ENCODE assay signal across 11 mouse cellular contexts in genomic region chr17:35162121-35162520, GRCm38 (mm10). TPM values are rescaled to one million over a fixed set of nuclear protein-coding genes. Genes with fewer than 3 reads are reported as not detected.
DNase-seq lines count a peak whose midpoint lies in the region; ATAC-seq and TF ChIP-seq lines count a peak whose summit lies in the region.
"Had no signal": no experiment of that assay in that cellular context is flagged by ENCODE, and none has a peak within 500 bp of the region (broad histone marks: within the 10 kb centered on the region; RNA-seq: fewer than 3 reads in every experiment).

No protein-coding gene starts in this region.

- H3K4me3 ChIP-seq in left cerebral cortex, adult 2 months = peak overlapping the region; percentile 87; the same call in 1 of the 2 replicates
- H3K4me3 ChIP-seq in forebrain, embryonic 12.5 days (replicated peaks) = peak overlapping the region; percentile 99
- H3K4me3 ChIP-seq in intestine, postnatal 0 days (ENCODE audit: low read depth, low read length) = peak overlapping the region; percentile 94; the same call in 1 of the 2 replicates
- H3K4me3 ChIP-seq in neural tube, embryonic 15.5 days (replicated peaks) = peak overlapping the region; percentile 99

- no peak for ATAC-seq in forebrain, embryonic 12.5 days (ENCODE audit: low FRiP score)
- ATAC-seq in intestine, postnatal 0 days = no peak
- ATAC-seq in neural tube, embryonic 15.5 days (ENCODE audit: low FRiP score) = no peak
- ATAC-seq in activated CD4-positive, CD25-positive, alpha-beta regulatory T cell, adult 4 months = no peak

- no peak for TF ChIP-seq CTCF in left cerebral cortex, adult 2 months (IDR thresholded peaks at IDR 0.05)
- TF ChIP-seq CTCF in intestine, postnatal 0 days (IDR thresholded peaks at IDR 0.05; ENCODE audit: low read depth) = no peak

- peak overlapping the region; percentile 100 for H3K9ac ChIP-seq in forebrain, embryonic 12.5 days
- no peak overlapping the region for H3K9ac ChIP-seq in intestine, postnatal 0 days (ENCODE audit: low read depth, low read length)
- H3K9ac ChIP-seq in neural tube, embryonic 15.5 days (replicated peaks) = peak overlapping the region; percentile 100; the same call in 1 of the 2 replicates

- intact Hi-C loops in left cerebral cortex, adult 2 months (cut with DNase I) = no loop called here

- H3K36me3 ChIP-seq in forebrain, embryonic 12.5 days (replicated peaks) = peaks cover 57% of the 10 kb centered on the region
- peaks cover 51% of the 10 kb centered on the region for H3K36me3 ChIP-seq in intestine, postnatal 0 days (ENCODE audit: control insufficient read depth, insufficient read depth)
- H3K36me3 ChIP-seq in neural tube, embryonic 15.5 days = peaks cover 51% of the 10 kb centered on the region

- H3K9me3 ChIP-seq in forebrain, embryonic 12.5 days = no peaks in the 10 kb centered on the region
- H3K9me3 ChIP-seq in intestine, postnatal 0 days (ENCODE audit: control insufficient read depth) = no peaks in the 10 kb centered on the region
- no peaks in the 10 kb centered on the region for H3K9me3 ChIP-seq in neural tube, embryonic 15.5 days (replicated peaks)

- no peaks in the 10 kb centered on the region for H3K27me3 ChIP-seq in forebrain, embryonic 12.5 days
- no peaks in the 10 kb centered on the region for H3K27me3 ChIP-seq in intestine, postnatal 0 days (replicated peaks; ENCODE audit: control insufficient read depth, insufficient read depth, low read length)
- H3K27me3 ChIP-seq in neural tube, embryonic 15.5 days (replicated peaks) = no peaks in the 10 kb centered on the region

- peaks cover 32% of the 10 kb centered on the region for H3K4me1 ChIP-seq in forebrain, embryonic 12.5 days
- H3K4me1 ChIP-seq in intestine, postnatal 0 days (replicated peaks; ENCODE audit: control insufficient read depth, insufficient read depth, low read length) = peaks cover 4% of the 10 kb centered on the region; the same call in 1 of the 2 replicates
- H3K4me1 ChIP-seq in neural tube, embryonic 15.5 days = peaks cover 42% of the 10 kb centered on the region

- H3K4me2 ChIP-seq in forebrain, embryonic 12.5 days = peak overlapping the region; percentile 96
- H3K4me2 ChIP-seq in intestine, postnatal 0 days (replicated peaks; ENCODE audit: low read depth) = peak overlapping the region; percentile 82; the same call in 1 of the 2 replicates
- peak overlapping the region; percentile 95 for H3K4me2 ChIP-seq in neural tube, embryonic 15.5 days

- DNase-seq in left cerebral cortex, adult 2 months (ENCODE audit: extremely low spot score in 1 of 2, low spot score in 2 of 2) = no peak
- no peak for DNase-seq in left cerebral cortex, adult 8-10 months (ENCODE audit: low spot score in 2 of 2)
- no peak for DNase-seq in retina, postnatal 1 day
- DNase-seq in adrenal gland, postnatal 36 days = no peak
- DNase-seq: cerebellum, postnatal 36 days; right cerebral cortex, postnatal 14 days had no signal

- no peak overlapping the region for H3K27ac ChIP-seq in left cerebral cortex, adult 2 months
- no peak overlapping the region for H3K27ac ChIP-seq in forebrain, embryonic 12.5 days
- no peak overlapping the region for H3K27ac ChIP-seq in intestine, postnatal 0 days (ENCODE audit: low read depth, low read length)
- H3K27ac ChIP-seq in neural tube, embryonic 15.5 days (replicated peaks) = no peak overlapping the region

- 82% methylated on average over 14 of the region's 14 CpGs for WGBS in forebrain, embryonic 12.5 days
- 66% methylated on average over 14 of the region's 14 CpGs for WGBS in intestine, postnatal 0 days
- 81% methylated on average over 14 of the region's 14 CpGs for WGBS in neural tube, embryonic 15.5 days

RNA-seq across cellular contexts. Expression of gene Prrc2a, which starts 2.6 kb away (rescaled TPM):
- 100 to 1,000 TPM; 285 to 321 TPM for total RNA-seq in left cerebral cortex, adult 2 months (2021)
- total RNA-seq in left cerebral cortex, adult 8-10 months (2022) = 100 to 1,000 TPM; 272 to 295 (median 280) TPM
- polyA plus RNA-seq in forebrain, embryonic 12.5 days (2016; fragmentation: Nextera tagmentation; extraction: Ambion mirVana) = 221 and 231 TPM in 2 replicates
- polyA plus RNA-seq in intestine, postnatal 0 days (2015; fragmentation: Nextera tagmentation; extraction: Ambion mirVana) = 40.0 and 54.1 TPM in 2 replicates
- 155 TPM in 2 replicates for polyA plus RNA-seq in neural tube, embryonic 15.5 days (2015; fragmentation: Nextera tagmentation; extraction: Ambion mirVana)
- 10 to 100 TPM; 38.8 to 78.9 TPM for polyA plus RNA-seq in activated CD4-positive, CD25-positive, alpha-beta regulatory T cell, adult 4 months (2017; shearing (Covaris generic))
- 100 to 1,000 TPM; 212 to 261 TPM for total RNA-seq in adrenal gland, postnatal 36 days (2021)

RNA-seq across cellular contexts. Expression of gene Aif1, which starts 13.7 kb away (rescaled TPM):
- total RNA-seq in left cerebral cortex, adult 2 months (2021) = 10 to 100 TPM in 1 of 2 experiments, 1 to 10 TPM in 1; 8.0 to 14.4 TPM
- total RNA-seq in left cerebral cortex, adult 8-10 months (2022) = 10 to 100 TPM; 11.2 to 30.3 (median 17.4) TPM
- 4.3 and 4.9 TPM in 2 replicates for polyA plus RNA-seq in forebrain, embryonic 12.5 days (2016; fragmentation: Nextera tagmentation; extraction: Ambion mirVana)
- 23.1 and 25.4 TPM in 2 replicates for polyA plus RNA-seq in intestine, postnatal 0 days (2015; fragmentation: Nextera tagmentation; extraction: Ambion mirVana)
- polyA plus RNA-seq in neural tube, embryonic 15.5 days (2015; fragmentation: Nextera tagmentation; extraction: Ambion mirVana) = 12.1 and 12.3 TPM in 2 replicates
- polyA plus RNA-seq in activated CD4-positive, CD25-positive, alpha-beta regulatory T cell, adult 4 months (2017; shearing (Covaris generic)) = 1 to 10 TPM in 1 of 2 experiments, under 1 TPM in 1; 0.91 to 1.9 TPM
- total RNA-seq in adrenal gland, postnatal 36 days (2021) = 1 to 10 TPM; 3.8 to 4.4 TPM

RNA-seq across cellular contexts. Expression of gene Lst1, which starts 26.1 kb away (rescaled TPM):
- total RNA-seq in left cerebral cortex, adult 2 months (2021) = 1 to 10 TPM; 6.4 to 7.4 TPM
- 10 to 100 TPM in 1 of 4 experiments, 1 to 10 TPM in 3; 6.5 to 10.1 (median 7.9) TPM for total RNA-seq in left cerebral cortex, adult 8-10 months (2022)
- 4.0 and 4.8 TPM in 2 replicates for polyA plus RNA-seq in forebrain, embryonic 12.5 days (2016; fragmentation: Nextera tagmentation; extraction: Ambion mirVana)
- 11.3 and 12.9 TPM in 2 replicates for polyA plus RNA-seq in intestine, postnatal 0 days (2015; fragmentation: Nextera tagmentation; extraction: Ambion mirVana)
- 8.3 and 12.1 TPM in 2 replicates for polyA plus RNA-seq in neural tube, embryonic 15.5 days (2015; fragmentation: Nextera tagmentation; extraction: Ambion mirVana)
- polyA plus RNA-seq in activated CD4-positive, CD25-positive, alpha-beta regulatory T cell, adult 4 months (2017; shearing (Covaris generic)) = 10 to 100 TPM in 1 of 2 experiments, 1 to 10 TPM in 1; 5.4 to 13.4 TPM
- total RNA-seq in adrenal gland, postnatal 36 days (2021) = 1 to 10 TPM; 4.4 to 4.8 TPM

RNA-seq across cellular contexts. Expression of gene Bag6, which starts 27.1 kb away (rescaled TPM):
- 100 to 1,000 TPM; 304 to 307 TPM for total RNA-seq in left cerebral cortex, adult 2 months (2021)
- 100 to 1,000 TPM; 263 to 306 (median 290) TPM for total RNA-seq in left cerebral cortex, adult 8-10 months (2022)
- 88.9 and 97.8 TPM in 2 replicates for polyA plus RNA-seq in forebrain, embryonic 12.5 days (2016; fragmentation: Nextera tagmentation; extraction: Ambion mirVana)
- polyA plus RNA-seq in intestine, postnatal 0 days (2015; fragmentation: Nextera tagmentation; extraction: Ambion mirVana) = 37.4 and 46.0 TPM in 2 replicates
- polyA plus RNA-seq in neural tube, embryonic 15.5 days (2015; fragmentation: Nextera tagmentation; extraction: Ambion mirVana) = 54.7 and 62.7 TPM in 2 replicates
- polyA plus RNA-seq in activated CD4-positive, CD25-positive, alpha-beta regulatory T cell, adult 4 months (2017; shearing (Covaris generic)) = 10 to 100 TPM; 26.2 to 34.1 TPM
- total RNA-seq in adrenal gland, postnatal 36 days (2021) = 100 to 1,000 TPM; 372 to 389 TPM

RNA-seq across cellular contexts. Expression of gene Apom, which starts 30.3 kb away (rescaled TPM):
- not detected for total RNA-seq in left cerebral cortex, adult 2 months (2021)
- not detected for total RNA-seq in left cerebral cortex, adult 8-10 months (2022)
- 0.46 and 0.63 TPM in 2 replicates for polyA plus RNA-seq in forebrain, embryonic 12.5 days (2016; fragmentation: Nextera tagmentation; extraction: Ambion mirVana)
- 18.3 and 22.5 TPM in 2 replicates for polyA plus RNA-seq in intestine, postnatal 0 days (2015; fragmentation: Nextera tagmentation; extraction: Ambion mirVana)
- polyA plus RNA-seq in neural tube, embryonic 15.5 days (2015; fragmentation: Nextera tagmentation; extraction: Ambion mirVana) = 0.20 and 0.84 TPM in 2 replicates
- not detected for polyA plus RNA-seq in activated CD4-positive, CD25-positive, alpha-beta regulatory T cell, adult 4 months (2017; shearing (Covaris generic))
- not detected for total RNA-seq in adrenal gland, postnatal 36 days (2021)
- total RNA-seq: left cerebral cortex, postnatal 14 days had no signal
